Mouse (Mus musculus): Measurements from ENCODE around the gene Ddrgk1.
"Not testable (repeated sequence)": the region's sequence is repeated elsewhere in the genome, so short reads cannot be mapped to it uniquely, and the experiment has no call there.

Gene Ddrgk1

DNA sequence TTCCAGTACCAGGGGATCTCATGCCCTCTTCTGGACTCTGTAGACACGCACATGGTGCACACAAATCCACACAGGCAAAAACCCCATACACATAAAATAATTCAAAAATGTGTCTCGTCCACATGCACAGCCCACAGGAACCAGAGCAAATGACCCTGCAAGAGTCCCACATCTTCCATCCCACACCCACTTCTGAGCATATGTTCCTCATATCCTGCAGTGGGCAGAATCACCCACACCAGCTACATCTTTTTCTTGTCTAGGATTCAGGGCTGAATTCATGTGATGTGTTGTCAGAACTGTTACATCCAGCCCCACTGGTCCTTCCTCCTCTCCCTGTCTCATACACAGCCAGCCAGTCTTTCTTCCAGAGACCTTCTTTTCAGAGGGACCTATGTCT, 11.2 kb downstream of the Ddrgk1 start:
- no peak for DNase-seq (ENCODE audit: low spot score)

DNA sequence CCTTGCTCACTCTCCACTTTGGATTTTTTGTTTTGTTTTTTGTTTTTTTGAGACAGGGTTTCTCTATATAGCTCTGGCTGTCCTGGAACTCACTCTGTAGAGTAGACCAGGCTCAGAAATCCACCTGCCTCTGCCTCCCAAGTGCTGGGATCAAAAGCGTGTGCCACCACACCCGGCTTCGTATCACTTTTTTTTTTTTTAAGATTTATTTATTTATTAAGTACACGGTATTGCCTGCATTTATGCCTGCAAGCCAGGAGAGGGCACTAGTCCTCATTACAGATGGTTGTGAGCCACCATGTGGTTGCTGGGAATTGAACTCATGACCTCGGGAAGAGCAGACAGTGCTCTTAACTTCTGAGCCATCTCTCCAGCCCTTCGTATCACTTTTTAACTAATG, 15.4 kb downstream of the Ddrgk1 start:
- DNase-seq (ENCODE audit: low spot score) = not testable (repeated sequence)

- DNase-seq (ENCODE audit: low spot score) = no peak
Measured at GRCm38 (mm10) chr2:130645198-130645597, 19.3 kb downstream of the Ddrgk1 start.

DNA sequence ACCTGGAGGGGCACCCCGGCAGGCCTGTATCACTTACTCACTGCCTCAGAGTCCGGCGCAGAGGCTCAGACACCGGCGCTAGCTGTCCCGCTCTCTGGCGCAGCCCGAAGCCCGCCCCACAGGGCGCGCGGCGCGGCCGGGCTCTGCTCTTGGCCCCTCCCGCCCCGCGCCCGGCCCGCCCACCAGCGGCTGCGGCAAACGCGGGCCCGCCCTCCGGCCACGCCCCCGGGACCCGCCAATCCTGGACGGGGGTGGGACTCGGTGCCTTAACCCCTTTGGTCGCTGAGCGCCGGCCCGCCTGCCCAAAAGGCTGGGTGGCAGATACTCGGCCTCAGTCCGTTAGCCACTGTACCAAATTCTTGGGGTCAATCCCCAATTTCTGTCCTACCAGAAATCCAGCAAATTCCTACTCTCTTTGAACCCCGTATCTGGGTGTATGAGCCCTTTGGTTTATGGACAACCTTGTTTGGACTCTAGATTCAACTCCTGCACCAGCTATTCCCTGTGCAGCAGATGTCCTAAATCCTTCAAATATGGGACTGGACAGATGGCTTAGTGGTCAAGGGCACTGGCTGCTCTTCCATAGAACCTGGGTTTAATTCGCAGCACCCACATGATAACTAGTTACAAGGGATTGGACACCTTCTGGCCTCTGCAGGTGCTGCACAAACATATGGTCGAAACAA, 21.6 kb downstream of the Ddrgk1 start, which contains the start of gene Lzts3:
Gene Lzts3 (minus strand): TSS at position 120 of the 686 bp plus-strand sequence.
- DNase-seq (ENCODE audit: low spot score) = peak; percentile 88

- no peak for DNase-seq (ENCODE audit: low spot score)
Measured at GRCm38 (mm10) chr2:130642197-130642660, 22.2 kb downstream of the Ddrgk1 start.

DNA sequence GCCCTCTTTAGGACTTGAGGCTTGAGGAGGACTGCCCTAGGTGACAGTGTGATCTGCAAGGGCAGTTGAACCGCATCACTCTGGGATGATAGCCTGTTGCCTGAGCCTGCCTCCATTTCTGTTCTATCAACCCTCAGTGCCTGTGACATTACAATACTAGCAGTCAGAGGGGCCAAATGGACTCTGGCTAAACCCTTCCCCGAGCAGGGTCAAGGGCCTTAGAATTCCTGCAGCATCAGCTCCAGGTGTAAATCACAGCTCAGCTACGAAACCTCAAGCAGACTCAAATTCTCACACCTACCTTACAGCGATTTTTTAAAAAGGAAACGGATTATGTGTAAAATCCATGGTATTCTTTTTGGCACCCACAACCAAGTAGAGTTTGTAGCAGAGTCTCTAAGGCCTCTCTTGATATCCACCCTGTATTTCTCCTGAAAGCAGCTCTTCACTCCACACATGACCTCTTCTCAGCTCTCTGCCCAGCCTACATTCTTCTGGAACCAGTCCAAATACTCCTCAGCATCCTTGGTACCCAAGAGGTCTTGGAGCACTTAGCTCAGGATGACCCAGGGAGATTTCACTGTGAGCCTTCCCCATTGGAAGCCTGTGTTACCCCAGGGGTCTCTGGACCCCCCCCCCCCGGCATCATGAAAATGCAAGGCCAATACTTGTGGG, 23.0 kb downstream of the Ddrgk1 start:
- no peak for DNase-seq (ENCODE audit: low spot score)

- no peak for DNase-seq (ENCODE audit: low spot score)
Measured at GRCm38 (mm10) chr2:130639276-130639675, 25.2 kb downstream of the Ddrgk1 start.

DNA sequence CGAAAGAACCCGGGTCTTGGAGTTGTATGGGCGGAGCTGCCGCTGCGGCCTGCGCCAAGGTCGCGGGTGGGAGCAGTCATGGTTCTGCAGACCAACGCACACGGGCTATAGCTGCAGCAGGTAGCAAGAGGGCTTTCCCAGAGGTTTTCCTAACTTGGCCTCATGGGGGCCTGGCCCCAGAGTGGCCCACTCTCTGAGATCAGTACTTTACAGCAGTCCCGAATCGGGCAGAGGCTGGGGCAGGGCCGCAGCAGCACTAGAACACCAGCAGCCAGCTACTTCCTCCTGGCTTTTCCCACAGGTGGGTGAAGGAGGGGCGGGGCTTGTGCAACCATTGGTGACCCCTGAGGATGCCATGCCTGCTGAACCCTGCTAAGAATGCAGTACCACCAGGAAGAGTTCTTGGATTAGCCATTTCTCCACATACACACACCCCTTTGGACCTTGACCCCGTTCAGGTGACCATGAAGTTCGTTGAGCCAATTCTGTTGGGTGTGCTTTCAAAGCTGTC, 26.3 kb downstream of the Ddrgk1 start:
- DNase-seq (ENCODE audit: low spot score) = no peak

DNA sequence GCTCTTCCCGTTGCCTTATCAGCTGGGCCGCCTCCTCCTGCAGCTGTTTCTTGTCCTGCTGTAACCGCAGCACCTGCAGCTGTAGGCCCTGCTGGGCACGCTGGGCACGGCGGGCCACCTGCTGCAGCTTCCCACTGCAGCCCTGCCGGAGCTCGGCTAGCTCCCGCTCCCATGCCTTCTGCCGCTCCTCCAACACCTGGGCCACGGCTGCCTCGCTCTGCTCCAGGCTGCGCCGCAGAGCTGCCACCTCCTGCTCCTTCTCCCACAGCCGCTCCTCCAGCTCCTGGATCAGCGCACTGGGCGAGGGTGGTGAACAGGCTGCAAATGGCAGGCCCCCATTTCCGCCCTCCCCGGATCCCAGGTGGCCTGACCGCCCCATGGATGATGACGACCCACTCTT, 28.6 kb downstream of the Ddrgk1 start:
- no peak for DNase-seq (ENCODE audit: low spot score)

DNA sequence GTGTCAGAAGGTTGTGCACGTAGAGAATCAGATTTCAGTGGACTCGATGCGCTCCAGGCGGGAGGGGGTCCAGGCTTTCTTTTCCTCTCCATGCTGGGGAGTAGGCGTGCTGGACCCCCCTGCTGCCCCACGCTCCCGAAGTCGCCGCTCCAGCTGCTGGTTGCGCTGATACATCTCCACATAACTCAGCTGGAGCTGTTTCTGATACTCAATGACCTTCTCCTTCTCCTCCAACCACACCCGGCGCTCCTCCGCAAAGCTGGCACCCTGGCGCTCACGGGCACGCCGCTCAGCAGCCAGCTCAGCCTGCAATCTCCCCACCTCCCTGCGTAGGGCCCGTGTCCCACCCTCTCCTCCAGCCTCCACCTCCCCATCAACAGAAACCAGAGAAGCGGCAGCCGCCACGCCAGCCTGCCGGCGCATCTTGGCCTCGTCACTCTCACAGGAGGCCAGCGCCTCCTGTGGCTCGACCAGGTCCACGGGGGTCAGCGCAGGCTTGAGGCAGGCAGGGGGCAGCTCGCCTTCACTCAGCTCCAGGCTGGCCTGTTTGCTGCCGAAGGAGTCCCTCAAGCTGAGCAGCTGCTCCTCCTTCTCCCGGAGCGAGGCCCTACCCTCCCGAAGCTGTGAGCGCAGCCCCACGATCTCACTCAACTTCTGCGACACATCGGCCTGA, 29.6 kb downstream of the Ddrgk1 start:
- no peak for DNase-seq (ENCODE audit: low spot score)

DNA sequence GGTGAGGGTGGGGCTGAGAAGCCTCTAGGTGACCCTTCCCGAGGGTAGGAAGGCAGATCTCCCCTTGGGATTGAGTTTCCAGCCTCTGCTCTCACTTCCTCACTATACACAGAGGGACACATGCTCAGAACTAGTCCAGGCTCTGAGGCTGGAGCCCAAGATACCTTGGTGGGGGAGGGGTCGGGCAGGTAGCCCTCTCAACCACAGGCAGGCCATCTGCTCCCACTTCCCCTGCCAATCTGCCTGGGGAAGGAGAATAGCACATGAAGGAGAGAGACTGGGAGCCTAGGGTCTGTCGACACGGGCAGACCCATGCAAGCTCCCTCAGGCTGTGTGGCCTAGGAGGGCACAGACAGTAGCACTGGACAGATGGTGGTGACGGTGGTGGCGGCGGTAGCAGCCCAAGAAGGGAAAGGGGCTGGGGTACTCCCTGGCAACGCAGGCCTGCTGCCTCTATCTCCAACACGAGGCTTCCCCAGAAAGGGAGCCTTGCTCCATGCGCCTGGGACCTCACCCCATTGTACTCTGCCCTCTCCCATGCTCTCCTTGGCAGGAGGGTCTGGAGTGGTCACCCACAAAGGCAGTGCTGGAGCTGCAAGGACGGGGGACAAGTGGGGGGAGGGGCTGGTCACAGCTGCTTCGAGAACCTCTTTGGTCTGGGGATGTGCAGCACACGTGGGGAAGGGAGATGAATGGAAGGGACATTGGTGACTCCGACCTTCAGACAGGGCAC, 30.3 kb downstream of the Ddrgk1 start:
- DNase-seq (ENCODE audit: low spot score) = no peak

DNA sequence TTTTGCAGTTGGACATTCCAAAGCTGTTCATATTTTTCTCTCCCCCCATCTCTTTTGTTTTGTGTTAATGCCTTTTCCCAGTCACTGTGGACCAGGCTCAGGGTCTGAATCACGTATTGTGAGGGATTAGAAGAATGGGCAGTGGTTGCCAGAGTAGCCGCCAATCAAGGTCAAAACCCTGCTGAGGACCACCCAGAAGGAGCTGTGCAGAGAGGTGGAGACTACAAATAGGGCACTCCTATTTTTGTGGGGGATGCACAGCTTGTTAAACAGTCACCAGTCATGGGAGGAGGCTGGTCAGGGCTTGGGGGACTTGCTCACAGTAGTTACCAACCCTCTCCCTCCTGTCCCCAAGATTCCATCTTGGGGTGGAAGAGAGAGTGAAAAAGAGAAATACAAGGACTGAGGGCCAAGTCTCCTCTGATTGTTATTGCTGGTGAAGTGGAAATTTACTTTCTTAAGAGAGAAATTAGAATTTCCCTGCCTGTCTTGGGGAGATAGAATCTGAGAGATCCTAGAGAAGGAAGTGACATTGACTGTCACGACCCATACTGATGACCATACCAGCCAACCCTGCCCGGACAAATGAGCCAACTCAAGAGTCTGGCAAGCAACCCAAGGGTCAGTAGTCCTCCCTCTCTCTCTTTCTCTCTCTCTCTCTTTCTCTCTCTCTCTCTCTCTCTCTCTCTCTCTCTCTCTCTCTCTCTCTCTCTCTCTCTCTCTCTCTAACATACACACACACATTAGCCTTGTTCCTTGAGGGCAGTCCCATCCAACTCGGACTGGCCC, 31.4 kb downstream of the Ddrgk1 start:
- no peak for DNase-seq (ENCODE audit: low spot score)

GRCm38 (mm10) chr2:130632416-130632815, 32.0 kb downstream of the Ddrgk1 start:
- DNase-seq (ENCODE audit: low spot score) = no peak

DNA sequence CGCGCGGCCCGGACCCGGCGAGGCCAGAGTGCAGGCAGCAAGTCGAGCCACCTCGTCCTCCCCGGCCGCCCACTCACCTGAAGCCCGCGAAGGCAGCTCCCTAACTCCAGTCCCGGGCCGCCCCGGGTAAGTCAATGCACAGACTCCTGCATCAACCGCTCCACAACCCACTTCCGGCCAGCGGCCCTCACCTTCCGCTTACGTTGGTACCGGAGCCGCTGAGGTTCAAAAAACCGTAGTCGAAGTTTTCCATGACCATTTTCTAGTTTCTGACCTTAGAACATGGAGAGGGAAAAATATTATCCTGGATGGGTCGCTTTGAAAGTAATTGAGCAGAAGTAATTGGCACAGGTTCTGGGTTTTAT, 34.6 kb downstream of the Ddrgk1 start, which contains the start of the genes Fastkd5 and Ubox5:
Gene Fastkd5 (minus strand): TSS at position 189 of the 365 bp plus-strand sequence.
Gene Ubox5 (minus strand): TSS at position 200 of the 365 bp plus-strand sequence.
- peak; percentile 75 for DNase-seq (ENCODE audit: low spot score)

- no peak for DNase-seq (ENCODE audit: low spot score)
Measured at GRCm38 (mm10) chr2:130629080-130629838, 35.2 kb downstream of the Ddrgk1 start.

GRCm38 (mm10) chr2:130628424-130628823, 36.0 kb downstream of the Ddrgk1 start:
- no peak for DNase-seq (ENCODE audit: low spot score)

DNA sequence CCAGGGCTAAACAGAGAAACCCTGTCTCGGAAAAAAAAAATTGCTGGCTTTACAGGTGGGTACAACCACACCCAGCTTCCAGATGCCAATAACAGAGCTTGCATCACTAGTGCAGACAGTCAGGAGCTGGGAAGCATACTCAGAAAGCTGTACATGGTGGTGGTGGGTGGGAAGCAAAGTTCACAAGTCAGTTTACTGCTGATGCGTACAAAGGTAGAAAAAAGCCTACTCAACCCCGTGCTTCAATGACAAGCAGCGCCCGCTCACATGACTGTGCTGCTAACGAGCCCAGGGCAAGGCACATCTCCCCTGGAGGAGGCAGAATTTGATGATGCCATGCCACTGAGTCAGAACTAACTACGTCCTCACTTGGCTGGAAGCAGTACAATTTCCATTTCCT, 45.5 kb downstream of the Ddrgk1 start:
- no peak for DNase-seq (ENCODE audit: low spot score)

DNA sequence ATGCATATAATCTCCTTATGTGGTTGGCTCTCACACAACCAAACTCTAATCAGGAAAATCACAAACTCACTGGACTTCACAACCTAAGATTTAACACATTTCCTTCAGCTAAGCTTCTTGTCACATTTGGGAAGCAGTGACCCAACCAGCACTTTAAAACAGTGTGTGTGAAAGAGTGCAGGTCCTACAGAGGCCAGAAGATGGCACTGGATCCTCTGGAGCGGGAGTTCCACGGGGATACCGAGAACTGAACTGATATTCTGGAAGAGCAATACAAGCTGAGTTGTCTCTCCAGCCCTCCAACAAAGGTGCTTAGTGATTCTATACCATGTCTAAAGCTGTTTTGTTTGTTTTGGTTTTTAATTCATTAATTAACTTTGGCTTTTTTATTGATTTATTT, 51.4 kb downstream of the Ddrgk1 start:
- DNase-seq (ENCODE audit: low spot score) = no peak

Data from ovary, adult 18-20 months (tissue).